Mouse (Mus musculus): ENCODE results near the gene Ifitm10.
"Not testable (repeated sequence)": the region's sequence is repeated elsewhere in the genome, so short reads cannot be mapped to it uniquely, and the experiment has no call there.

Ifitm10 gene

DNA sequence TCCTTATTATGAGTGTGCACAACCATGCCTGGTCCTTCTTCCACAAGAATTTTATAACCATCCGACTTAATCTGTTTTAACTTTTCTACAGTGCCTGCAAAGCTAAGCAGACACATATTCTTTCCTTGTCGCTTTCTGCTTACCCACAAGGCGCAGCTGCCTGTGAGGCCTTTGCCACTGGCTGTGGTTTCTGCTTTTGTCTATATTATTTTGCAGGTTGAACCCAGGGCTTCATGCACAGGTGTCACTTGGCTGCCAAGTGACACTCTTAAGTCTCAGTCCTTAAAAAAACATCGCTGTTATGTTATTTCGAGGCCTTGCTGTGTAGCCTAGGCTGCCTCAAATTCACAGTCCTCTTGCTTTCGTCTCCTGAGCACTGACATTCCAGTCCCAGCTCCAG, 50.9 kb downstream of the Ifitm10 start:
- no peak for DNase-seq (ENCODE audit: low read depth, low spot score)

DNA sequence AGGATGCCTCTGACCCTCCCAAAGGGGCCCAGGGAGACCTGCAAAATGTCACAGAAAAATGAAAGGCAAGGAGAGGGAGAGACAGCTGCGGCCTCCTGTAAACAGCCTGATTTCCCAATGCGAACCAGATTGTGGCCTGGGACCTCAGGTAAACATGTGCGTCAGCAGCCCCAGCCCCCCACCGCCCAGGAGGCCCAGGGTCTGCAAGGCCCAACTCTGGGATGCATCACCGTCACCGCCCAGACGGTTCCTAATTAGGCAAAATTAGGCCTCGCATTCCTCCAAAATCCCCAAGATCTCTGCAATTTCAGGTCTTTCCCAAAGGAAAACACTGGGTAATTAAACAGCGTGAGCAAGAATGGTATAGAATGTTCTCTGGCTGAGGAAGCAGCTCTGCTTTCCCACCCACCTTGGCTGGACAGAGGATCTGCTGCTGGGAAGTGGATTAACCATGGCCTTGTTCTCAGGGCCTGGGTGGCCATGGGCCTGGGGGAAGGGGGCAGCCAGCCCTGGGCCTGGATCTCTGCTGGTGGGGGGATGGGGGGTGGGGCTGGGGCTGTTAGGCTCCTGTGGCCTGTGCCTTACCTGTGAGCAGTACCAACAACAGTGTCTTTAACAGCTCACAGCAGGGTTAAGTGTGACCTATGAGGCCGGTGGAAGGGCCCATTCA, 51.8 kb downstream of the Ifitm10 start:
- DNase-seq (ENCODE audit: low read depth, low spot score), result not testable (repeated sequence)

- no peak for DNase-seq (ENCODE audit: low read depth, low spot score)
Observed at GRCm38 (mm10) chr7:142320906-142321305, 52.6 kb downstream of the Ifitm10 start.

- no peak for DNase-seq (ENCODE audit: low read depth, low spot score)
Observed at GRCm38 (mm10) chr7:142319124-142319523, 54.4 kb downstream of the Ifitm10 start.

DNA sequence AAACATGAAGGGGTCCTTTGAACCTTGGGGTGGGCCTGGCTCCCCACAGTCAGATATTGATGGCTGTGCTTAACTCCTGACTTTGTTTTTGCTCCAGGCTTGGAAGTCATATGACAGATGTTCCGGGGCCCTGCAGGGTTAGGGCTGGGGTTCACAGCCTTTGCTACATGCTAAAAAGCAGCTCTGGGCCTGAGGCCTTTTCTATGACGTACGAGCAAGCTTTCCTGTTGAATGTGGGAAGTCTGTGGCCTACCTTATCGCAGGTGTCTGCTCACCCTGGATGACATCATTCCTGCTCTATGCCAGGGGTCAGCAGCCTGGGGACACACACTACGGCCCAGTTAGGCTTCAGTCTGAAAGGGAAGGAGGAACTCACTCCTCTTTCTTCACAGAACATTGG, 56.3 kb downstream of the Ifitm10 start:
- DNase-seq (ENCODE audit: low read depth, low spot score), result no peak

DNA sequence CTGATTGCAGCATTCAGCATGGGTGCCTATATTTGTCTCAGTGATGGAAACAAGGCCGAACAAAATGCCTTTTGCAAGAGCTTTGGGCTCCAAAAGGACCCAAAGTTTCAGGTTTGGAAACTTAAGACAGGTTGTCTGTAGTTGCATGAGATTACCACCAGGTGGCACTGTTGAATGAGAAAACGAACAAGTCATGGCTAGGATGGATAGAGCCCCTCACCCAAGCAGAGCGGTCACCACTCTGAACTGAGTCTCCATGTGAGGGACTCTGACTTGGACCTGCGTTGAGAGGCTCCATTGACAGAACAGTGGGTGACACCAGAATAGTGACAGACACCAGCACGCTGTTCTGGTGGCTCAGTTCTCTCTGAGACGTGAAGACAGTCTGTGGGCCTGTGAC, 57.0 kb downstream of the Ifitm10 start:
- peak; percentile 72 for DNase-seq (ENCODE audit: low read depth, low spot score)

DNA sequence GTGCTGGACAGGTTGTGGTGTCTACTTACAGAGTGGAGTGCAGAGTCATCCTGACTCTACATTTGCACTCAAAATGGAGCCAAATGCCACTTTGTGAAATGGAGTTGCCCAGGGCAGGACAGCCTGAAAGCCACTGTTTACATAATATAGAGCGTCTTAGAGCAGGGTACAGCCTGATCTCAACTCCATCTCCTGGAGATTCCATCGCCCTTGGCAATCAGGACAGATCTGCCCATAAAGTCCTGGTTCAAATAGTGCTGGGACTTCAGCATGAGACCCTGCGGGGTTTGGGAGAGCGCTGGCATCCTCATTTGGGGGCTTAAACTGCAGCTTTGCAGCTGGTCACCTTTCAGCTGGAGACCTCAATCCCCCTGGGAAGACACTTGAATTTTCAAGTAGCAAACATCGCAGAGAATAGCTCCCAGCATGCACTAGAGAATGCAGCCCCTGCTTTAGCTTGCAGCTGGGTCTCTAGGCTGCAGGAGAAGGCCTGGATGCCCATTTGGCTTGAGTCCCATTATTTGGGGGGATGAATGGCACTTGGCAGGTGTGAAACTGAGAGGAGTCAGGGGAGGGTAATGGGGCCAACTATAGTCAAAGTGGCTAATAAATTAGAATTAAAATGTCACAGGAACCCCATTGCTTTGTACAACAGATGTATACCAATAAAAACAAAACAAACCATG, 58.8 kb downstream of the Ifitm10 start:
- DNase-seq (ENCODE audit: low read depth, low spot score), result no peak

- DNase-seq (ENCODE audit: low read depth, low spot score), result not testable (repeated sequence)
Observed at GRCm38 (mm10) chr7:142303929-142304328, 69.6 kb downstream of the Ifitm10 start.

GRCm38 (mm10) chr7:142303249-142303648, 70.3 kb downstream of the Ifitm10 start, which contains the start of gene Krtap5-4:
Krtap5-4 (plus strand) TSS chr7:142303549.
- DNase-seq (ENCODE audit: low read depth, low spot score), result no peak

DNA sequence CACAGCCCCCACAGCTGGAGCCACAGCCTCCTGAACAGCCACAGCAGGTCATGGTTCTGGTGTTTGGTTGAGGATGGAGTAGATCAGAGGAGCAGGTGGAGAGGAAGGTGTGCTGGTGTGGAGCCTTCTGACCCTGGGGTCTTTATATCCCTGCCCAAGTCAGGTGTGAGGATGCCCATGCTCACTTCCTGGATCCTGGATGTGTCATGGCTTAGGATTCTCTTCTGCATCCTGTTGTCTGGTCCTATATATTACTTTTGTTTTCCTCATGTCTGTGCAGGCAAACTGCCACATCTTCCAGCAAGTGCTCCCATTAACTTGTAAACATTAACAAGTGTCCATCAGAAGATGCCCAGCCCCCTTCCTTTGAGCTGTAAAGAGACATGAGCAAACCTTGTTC, 76.5 kb downstream of the Ifitm10 start, which contains the start of gene Krtap5-1:
Gene Krtap5-1, minus strand, starts transcription at position 101 of the 400 bp plus-strand sequence.
- not testable (repeated sequence) for DNase-seq (ENCODE audit: low read depth, low spot score)

- not testable (repeated sequence) for DNase-seq (ENCODE audit: low read depth, low spot score)
Observed at GRCm38 (mm10) chr7:142296108-142296507, 77.4 kb downstream of the Ifitm10 start.

DNA sequence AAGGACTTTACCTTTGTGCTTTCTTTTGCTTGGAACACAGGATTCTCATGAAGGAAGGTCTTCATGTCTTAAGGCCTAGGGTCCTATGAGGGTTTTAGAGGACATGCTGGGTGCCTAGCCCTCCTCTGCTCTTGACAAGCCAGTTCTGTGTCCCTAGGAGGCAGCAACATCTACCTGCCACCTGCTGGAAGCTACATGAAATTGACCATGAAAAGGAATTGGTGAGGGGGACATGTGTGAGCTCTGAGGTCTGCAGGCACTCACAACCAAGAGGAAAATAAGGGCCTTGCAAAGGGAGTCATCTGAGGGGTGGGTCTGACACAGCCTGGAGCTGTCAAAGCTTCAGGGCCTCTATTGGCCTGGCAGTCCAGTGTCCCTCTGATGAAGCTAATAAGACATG, 78.1 kb downstream of the Ifitm10 start:
- DNase-seq (ENCODE audit: low read depth, low spot score), result no peak

DNA sequence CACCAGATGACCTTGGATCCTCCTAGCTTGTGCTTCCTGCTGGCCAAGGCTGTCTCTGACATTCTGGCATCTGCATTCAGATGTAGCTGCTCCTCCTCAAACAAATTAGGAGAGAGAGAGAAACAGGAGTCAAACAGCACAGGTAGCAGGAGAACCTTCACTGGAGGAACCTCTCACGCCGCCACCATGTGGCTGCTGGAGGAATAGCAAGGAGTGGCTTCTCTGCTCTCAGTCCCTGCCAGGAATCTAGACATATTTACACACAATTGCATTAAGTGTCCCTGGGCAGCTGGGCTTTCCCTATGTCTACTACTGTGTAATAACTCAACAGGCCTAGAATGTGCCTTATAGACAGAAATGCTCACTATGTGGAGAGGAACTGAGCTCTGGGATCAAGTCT, 79.7 kb downstream of the Ifitm10 start:
- DNase-seq (ENCODE audit: low read depth, low spot score), result peak; percentile 49

DNA sequence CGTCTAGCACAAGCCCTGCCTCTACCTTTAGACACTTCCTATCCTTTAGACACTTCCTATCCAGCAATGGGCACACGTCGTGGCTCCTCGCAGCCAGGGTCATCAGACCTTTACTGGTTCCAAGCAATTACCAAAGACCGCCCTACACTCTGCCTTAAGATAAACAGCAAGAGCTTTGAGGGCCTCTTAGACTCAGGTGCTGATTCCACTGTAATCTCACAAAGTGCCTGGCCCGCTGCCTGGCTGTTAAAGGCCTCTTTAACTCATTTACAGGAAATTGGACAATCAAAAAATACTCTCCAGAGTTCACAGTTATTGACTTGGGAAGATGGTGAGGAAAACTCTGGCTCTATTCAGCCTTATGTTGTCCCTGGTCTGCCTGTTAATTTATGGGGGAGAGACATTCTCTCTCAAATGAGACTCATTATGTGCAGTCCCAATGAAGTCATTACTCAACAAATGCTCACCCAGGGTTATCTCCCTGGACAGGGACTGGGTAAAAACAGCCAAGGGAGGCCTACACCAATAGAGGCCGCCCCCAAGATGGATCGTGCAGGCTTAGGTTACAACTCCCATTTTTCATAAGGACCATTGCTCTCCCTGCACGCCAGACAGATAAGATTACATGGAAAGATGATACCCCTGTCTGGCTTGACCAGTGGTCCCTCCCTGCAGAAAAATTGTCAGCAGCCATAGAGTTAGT, 87.5 kb downstream of the Ifitm10 start:
- not testable (repeated sequence) for DNase-seq (ENCODE audit: low read depth, low spot score)

GRCm38 (mm10) chr7:142285130-142285835, 88.3 kb downstream of the Ifitm10 start:
- DNase-seq (ENCODE audit: low read depth, low spot score), result peak; percentile 63

DNA sequence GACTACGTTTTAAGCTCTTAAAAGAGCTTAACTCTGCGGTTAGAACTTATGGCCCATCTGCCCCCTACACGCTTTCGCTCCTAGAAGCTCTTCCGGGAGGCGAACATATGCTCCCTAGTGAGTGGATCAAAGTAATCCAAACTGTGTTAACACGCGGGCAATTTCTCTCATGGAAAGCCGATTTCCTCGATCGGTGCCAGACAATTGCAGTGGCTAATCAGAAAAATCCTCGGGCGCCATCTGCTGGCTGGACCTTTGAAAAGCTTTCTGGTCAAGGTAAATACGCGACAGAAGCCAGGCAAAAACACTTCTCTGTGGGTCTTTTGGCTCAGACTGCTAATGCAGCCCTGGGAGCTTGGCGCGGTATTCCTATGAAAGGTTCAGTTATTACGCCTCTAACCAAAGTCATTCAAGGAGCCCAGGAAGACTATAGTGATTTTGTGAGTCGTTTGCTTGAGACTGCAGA, 88.9 kb downstream of the Ifitm10 start:
- DNase-seq (ENCODE audit: low read depth, low spot score), result peak; percentile 96

GRCm38 (mm10) chr7:142284023-142284591, 89.4 kb downstream of the Ifitm10 start:
- peak; percentile 72 for DNase-seq (ENCODE audit: low read depth, low spot score)

DNA sequence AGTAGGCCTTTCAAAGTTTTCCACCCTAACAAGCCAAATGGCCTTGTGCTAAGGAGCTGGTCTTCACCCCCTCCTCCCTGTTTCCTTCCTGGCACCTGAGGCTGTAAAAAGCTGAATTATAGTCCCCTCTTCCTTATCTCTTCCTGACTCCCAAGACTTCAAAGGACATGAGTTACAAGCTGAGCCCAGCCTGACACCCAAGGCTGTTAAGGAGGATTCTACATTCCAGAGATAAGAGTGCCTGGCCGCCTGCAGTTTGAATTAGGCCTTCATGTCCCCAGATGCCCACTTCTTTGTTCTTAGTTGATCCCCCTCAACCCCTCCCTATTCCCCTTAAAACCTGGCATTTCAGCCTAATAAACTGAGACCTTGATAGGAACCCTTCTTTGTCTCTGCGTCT, 90.7 kb downstream of the Ifitm10 start:
- not testable (repeated sequence) for DNase-seq (ENCODE audit: low read depth, low spot score)

DNA sequence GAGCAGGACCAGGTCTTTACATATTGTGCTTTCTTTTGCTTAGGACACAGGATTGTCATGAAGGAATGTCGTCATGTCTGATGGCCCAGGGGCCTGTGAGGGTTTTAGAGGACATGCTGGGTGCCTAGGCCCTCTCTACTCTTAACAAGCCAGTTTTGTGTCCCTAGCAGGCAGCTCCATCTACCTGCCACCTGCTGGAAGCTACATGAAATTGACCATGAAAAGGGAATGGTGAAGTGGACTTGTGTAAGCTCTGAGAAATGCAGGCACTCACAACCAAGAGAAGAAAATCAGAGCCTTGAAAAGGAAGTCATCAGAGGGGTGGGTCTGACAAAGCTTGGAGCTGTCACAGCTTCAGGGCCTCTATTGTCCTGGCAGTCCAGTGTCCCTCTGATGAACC, 94.3 kb downstream of the Ifitm10 start:
- not testable (repeated sequence) for DNase-seq (ENCODE audit: low read depth, low spot score)

DNA sequence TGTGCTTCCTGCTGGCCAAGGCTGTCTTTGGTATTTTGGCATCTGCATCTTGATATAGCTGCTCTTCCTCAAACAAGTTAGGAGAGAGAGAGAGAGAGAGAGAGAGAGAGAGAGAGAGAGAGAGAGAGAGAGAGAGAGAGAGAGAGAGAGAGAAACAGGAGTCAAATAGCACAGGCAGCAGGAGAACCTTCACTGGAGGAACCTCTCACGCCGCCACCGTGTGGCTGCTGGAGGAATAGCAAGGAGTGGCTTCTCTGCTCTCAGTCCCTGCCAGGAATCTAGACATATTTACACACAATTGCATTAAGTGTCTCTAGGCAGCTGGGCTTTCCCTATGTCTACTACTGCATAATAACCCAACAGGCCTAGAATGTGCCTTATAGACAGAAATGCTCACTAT, 95.4 kb downstream of the Ifitm10 start:
- DNase-seq (ENCODE audit: low read depth, low spot score), result peak; percentile 57

Measured in forelimb bud, embryonic 11.5 days (tissue).